Mouse (Mus musculus): ENCODE measurements around the gene Gpld1.

The Gpld1 gene

GRCm38 (mm10) chr13:25020540-25020892 is 77.6 kb downstream of the Gpld1 start:
- DNase-seq (ENCODE audit: low spot score in 2 of 2) = no peak

- no peak for DNase-seq (ENCODE audit: low spot score in 2 of 2)
Observed at GRCm38 (mm10) chr13:25022386-25022785, 79.4 kb downstream of the Gpld1 start.

GRCm38 (mm10) chr13:25023129-25023528 is 80.2 kb downstream of the Gpld1 start:
- DNase-seq (ENCODE audit: low spot score in 2 of 2) = no peak

GRCm38 (mm10) chr13:25024655-25025054 is 81.7 kb downstream of the Gpld1 start:
- peak in 1 of 2 experiments; percentile 12 for DNase-seq (ENCODE audit: low spot score in 2 of 2)

- DNase-seq (ENCODE audit: low spot score in 2 of 2) = no peak
Observed at GRCm38 (mm10) chr13:25026409-25027113, 83.6 kb downstream of the Gpld1 start.

GRCm38 (mm10) chr13:25027114-25027425 is 84.1 kb downstream of the Gpld1 start:
- DNase-seq (ENCODE audit: low spot score in 2 of 2) = no peak

- no peak for DNase-seq (ENCODE audit: low spot score in 2 of 2)
Observed at GRCm38 (mm10) chr13:25039488-25039887, 96.5 kb downstream of the Gpld1 start.

All from left cerebral cortex, adult 9 months (tissue).